Mouse (Mus musculus) kidney, embryonic 14.5 days (tissue): ENCODE data around the gene Ccl2. TPM values are rescaled to one million over a fixed set of nuclear protein-coding genes. Genes with fewer than 3 reads are reported as not detected.

Source experiments
- ATAC-seq: fragments of 200-750 bp; cut with Nextera tagmentation; 2 replicates; pipeline ENCODE4 v1.8.0; 2017; ENCODE audit warnings: moderate number of reproducible peaks, mild to moderate bottlenecking, moderate TSS enrichment, moderate library complexity; ENCODE audit not compliant: low FRiP score, low TSS enrichment
- H3K27ac ChIP-seq: fragments of 300-500 bp; sonication (generic); 2 replicates; pipeline ENCODE4 v1.5.1; 2014; ENCODE audit warnings: low read depth, mild to moderate bottlenecking, low read length, moderate library complexity, mixed read lengths
- H3K27me3 ChIP-seq: fragments of 300-500 bp; sonication (generic); 2 replicates; pipeline ENCODE4 v1.6.1; 2014; ENCODE audit warnings: mild to moderate bottlenecking, low read length; ENCODE audit not compliant: control insufficient read depth, insufficient read depth
- H3K36me3 ChIP-seq: fragments of 300-500 bp; sonication (generic); 2 replicates; pipeline ENCODE4 v1.6.1; 2014; ENCODE audit warnings: low read length, mixed read lengths; ENCODE audit not compliant: control insufficient read depth, insufficient read depth
- H3K4me1 ChIP-seq: fragments of 300-500 bp; sonication (generic); 2 replicates; pipeline ENCODE4 v1.6.1; 2014; ENCODE audit warnings: low read length, mixed read lengths; ENCODE audit not compliant: control insufficient read depth, insufficient read depth
- H3K4me2 ChIP-seq: fragments of 300-500 bp; sonication (generic); replicated peaks from 2 replicates; pipeline ENCODE4 v1.6.1; 2014; ENCODE audit warnings: low read depth, mild to moderate bottlenecking, low read length
- H3K4me3 ChIP-seq: fragments of 300-500 bp; sonication (generic); 2 replicates; pipeline ENCODE4 v1.5.1; 2014; ENCODE audit warnings: mild to moderate bottlenecking, low read length
- H3K9ac ChIP-seq: fragments of 300-500 bp; sonication (generic); 2 replicates; pipeline ENCODE4 v1.6.1; 2014; ENCODE audit warnings: low read depth, mild to moderate bottlenecking, low read length, moderate library complexity
- H3K9me3 ChIP-seq: fragments of 300-500 bp; sonication (generic); 2 replicates; pipeline ENCODE4 v1.6.1; 2016; ENCODE audit warnings: low read length; ENCODE audit not compliant: control insufficient read depth
- WGBS: fragments of 180-500 bp; shearing (Covaris S2); extraction: QIAGEN DNeasy Blood & Tissue Kit; methylation state at CpG from one replicate; pipeline ENCODE4 v1.1.7; 2014; 5-methylcytosine and 5-hydroxymethylcytosine counted together
- polyA plus RNA-seq: library from polyadenylated mRNA; unstranded; fragments of >200 nt; fragmentation: Nextera tagmentation; extraction: Ambion mirVana; gene quantifications from 2 replicates; pipeline ENCODE4 v1.2.1, GENCODE M21; 2014

Ccl2 gene
- polyA plus RNA-seq, 1 experiment from 2014 or later, result 0.92 TPM

GRCm38 (mm10) chr11:82073686-82074085 is 38.3 kb downstream of the Ccl2 start:
- ATAC-seq, result no peak
- H3K36me3 ChIP-seq, result no peaks in the 10 kb centered on the region
- WGBS, result 89% methylated on average over 3 of the region's 3 CpGs

GRCm38 (mm10) chr11:82077031-82077430 is 41.7 kb downstream of the Ccl2 start:
- Histone ChIP-seq H3K9ac (no peak overlapping the region), H3K27ac (no peak overlapping the region), H3K36me3 (no peaks in the 10 kb centered on the region), H3K4me2 (no peak overlapping the region), H3K4me1 (no peaks in the 10 kb centered on the region), H3K27me3 (no peaks in the 10 kb centered on the region), H3K4me3 (no peak overlapping the region), H3K9me3 (no peaks in the 10 kb centered on the region)
- WGBS, result 80% methylated on average over 3 of the region's 3 CpGs
- ATAC-seq, result no peak

More at GRCm38 (mm10) chr11:82073686-82074085, 38.3 kb downstream of the Ccl2 start:
- no peaks in the 10 kb centered on the region for H3K4me1 ChIP-seq
- no peaks in the 10 kb centered on the region for H3K27me3 ChIP-seq
- H3K4me3 ChIP-seq, result no peak overlapping the region
- H3K9me3 ChIP-seq, result no peaks in the 10 kb centered on the region
- no peak overlapping the region for H3K27ac ChIP-seq
- H3K9ac ChIP-seq, result no peak overlapping the region
- no peak overlapping the region for H3K4me2 ChIP-seq

- H3K4me2 ChIP-seq, result no peak overlapping the region
- H3K36me3 ChIP-seq, result no peaks in the 10 kb centered on the region
- no peak overlapping the region for H3K4me3 ChIP-seq
- no peak for ATAC-seq
- H3K9me3 ChIP-seq, result no peaks in the 10 kb centered on the region
- H3K27ac ChIP-seq, result no peak overlapping the region
- H3K4me1 ChIP-seq, result no peaks in the 10 kb centered on the region
- H3K9ac ChIP-seq, result no peak overlapping the region
- no peaks in the 10 kb centered on the region for H3K27me3 ChIP-seq
Observed at GRCm38 (mm10) chr11:82078136-82078730, 42.9 kb downstream of the Ccl2 start.

- Histone ChIP-seq H3K27me3 (no peaks in the 10 kb centered on the region), H3K9ac (no peak overlapping the region), H3K27ac (no peak overlapping the region), H3K9me3 (no peaks in the 10 kb centered on the region), H3K4me1 (no peaks in the 10 kb centered on the region), H3K4me2 (no peak overlapping the region), H3K36me3 (no peaks in the 10 kb centered on the region), H3K4me3 (no peak overlapping the region)
- WGBS, result 85% methylated on average over 3 of the region's 3 CpGs
- ATAC-seq, result no peak
Observed at GRCm38 (mm10) chr11:82080865-82081264, 45.5 kb downstream of the Ccl2 start.

GRCm38 (mm10) chr11:82084360-82084759 is 49.0 kb downstream of the Ccl2 start:
- 92% methylated on average over 3 of the region's 3 CpGs for WGBS
- Histone ChIP-seq H3K9me3 (no peaks in the 10 kb centered on the region), H3K9ac (no peak overlapping the region), H3K4me2 (no peak overlapping the region), H3K4me1 (no peaks in the 10 kb centered on the region), H3K27ac (no peak overlapping the region), H3K27me3 (no peaks in the 10 kb centered on the region), H3K36me3 (no peaks in the 10 kb centered on the region), H3K4me3 (no peak overlapping the region)
- ATAC-seq, result no peak

Other genes with a start within 250 kb of the Ccl2 start
- gene 5530401A14Rik, start 174.9 kb upstream of the Ccl2 start, polyA plus RNA-seq, result not detected in 2 replicates
- gene Asic2, start 67.1 kb upstream of the Ccl2 start, polyA plus RNA-seq, result 3.4 and 3.8 TPM in 2 replicates
- gene Gm17268, start 3.0 kb downstream of the Ccl2 start, polyA plus RNA-seq, result not detected in 2 replicates
- 0.74 and 0.93 TPM in 2 replicates for gene Ccl7, start 10.1 kb downstream of the Ccl2 start, polyA plus RNA-seq
- 9.7 and 10.4 TPM in 2 replicates for gene Ccl11, start 22.3 kb downstream of the Ccl2 start, polyA plus RNA-seq
- 0.51 and 1.7 TPM in 2 replicates for gene Ccl12, start 66.3 kb downstream of the Ccl2 start, polyA plus RNA-seq
- gene Ccl8, start 79.6 kb downstream of the Ccl2 start, polyA plus RNA-seq, result not detected in 2 replicates